Mouse (Mus musculus) cerebellum, adult 2 months (tissue): ENCODE results near the gene Tax1bp3. TPM values are rescaled to one million over a fixed set of nuclear protein-coding genes. Genes with fewer than 3 reads are reported as not detected.

Experiments used
- DNase-seq, 2 experiments: peaks; one replicate each; pipeline ENCODE4 v3.0.0; 2021
- H3K27ac ChIP-seq: fragments of 200-500 bp; 2 replicates; pipeline ENCODE4 v1.5.1; 2012; ENCODE audit warnings: low read length, control low read depth, inconsistent platforms; ENCODE audit not compliant: insufficient read depth
- H3K27me3 ChIP-seq: fragments of 200-500 bp; 2 replicates; pipeline ENCODE4 v1.6.1; 2012; ENCODE audit warnings: inconsistent platforms, mild to moderate bottlenecking, low read length, moderate library complexity; ENCODE audit not compliant: control insufficient read depth, insufficient read depth
- H3K4me1 ChIP-seq: fragments of 200-500 bp; 2 replicates; pipeline ENCODE4 v1.6.1; 2011; ENCODE audit warnings: low read length; ENCODE audit not compliant: control insufficient read depth, insufficient read depth
- H3K4me3 ChIP-seq: fragments of 200-500 bp; replicated peaks from 2 replicates; pipeline ENCODE3; 2011; ENCODE audit warnings: mild to moderate bottlenecking, low read depth, low read length, control low read depth; ENCODE audit not compliant: insufficient read depth
- CTCF ChIP-seq: fragments of 200-500 bp; IDR thresholded peaks from 2 replicates; pipeline ENCODE4 v1.5.1; 2011; ENCODE audit warnings: low read depth, mild to moderate bottlenecking, control low read depth, low read length, moderate library complexity, borderline replicate concordance; ENCODE audit not compliant: insufficient read depth
- POLR2A ChIP-seq: fragments of 200-500 bp; IDR thresholded peaks from 2 replicates; pipeline ENCODE4 v1.6.1; 2011; ENCODE audit warnings: low read length, control low read depth, borderline replicate concordance; ENCODE audit not compliant: insufficient read depth
- WGBS: fragments of 180-500 bp; shearing (Covaris S2); methylation state at CpG from one replicate; pipeline ENCODE4 v1.1.7; 2018; 5-methylcytosine and 5-hydroxymethylcytosine counted together
- polyA plus RNA-seq: library from polyadenylated mRNA; depleted of rRNA; stranded (reverse); fragments of >200 nt; gene quantifications from 2 replicates; pipeline ENCODE4 v1.2.3, GENCODE M21; 2012; rRNA removed

Tax1bp3 gene
- polyA plus RNA-seq, 1 experiment = 16.5 TPM

DNA sequence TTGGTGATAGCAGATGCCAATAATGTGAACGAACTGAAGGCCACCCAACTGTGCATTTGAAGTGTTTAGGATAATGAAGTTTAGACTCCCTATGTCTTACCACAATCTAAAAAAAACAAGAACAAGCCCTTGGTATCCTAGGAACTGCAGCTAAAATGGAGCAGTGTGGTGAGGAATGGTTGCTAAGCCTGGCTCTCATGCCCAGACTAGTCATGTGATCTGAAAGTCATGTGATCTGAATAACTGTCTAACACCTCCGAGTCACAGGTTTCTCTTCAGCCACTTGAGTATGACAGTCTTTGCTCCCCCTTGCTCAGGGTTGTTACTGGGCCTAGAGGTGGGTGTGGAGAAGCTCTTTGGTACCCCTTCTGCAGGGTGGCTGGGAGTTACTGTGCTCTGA lies 55.6 kb downstream of the Tax1bp3 start:
- H3K4me3 ChIP-seq = no peak overlapping the region
- no peak overlapping the region for H3K27ac ChIP-seq
- no peaks in the 10 kb centered on the region for H3K4me1 ChIP-seq
- DNase-seq = no peak
- H3K27me3 ChIP-seq = no peaks in the 10 kb centered on the region
- 34% methylated on average over 2 of the region's 2 CpGs for WGBS
- TF ChIP-seq POLR2A (no peak), CTCF (no peak)

Other genes with a start within 250 kb of the Tax1bp3 start
- 104 and 125 TPM in 2 replicates for gene Atp2a3, start 215.9 kb upstream of the Tax1bp3 start, polyA plus RNA-seq
- gene P2rx1, start 178.0 kb upstream of the Tax1bp3 start, polyA plus RNA-seq = 0.41 and 0.46 TPM in 2 replicates
- gene Camkk1, start 158.1 kb upstream of the Tax1bp3 start, polyA plus RNA-seq = 68.8 and 70.8 TPM in 2 replicates
- 6.4 and 6.5 TPM in 2 replicates for gene Ncbp3, start 129.3 kb upstream of the Tax1bp3 start, polyA plus RNA-seq
- 0.24 and 0.33 TPM in 2 replicates for gene Itgae, start 86.5 kb upstream of the Tax1bp3 start, polyA plus RNA-seq
- 0.05 and 0.10 TPM in 2 replicates for gene Haspin, start 38.8 kb upstream of the Tax1bp3 start, polyA plus RNA-seq
- 4.5 and 6.2 TPM in 2 replicates for gene P2rx5, start 16.7 kb upstream of the Tax1bp3 start, polyA plus RNA-seq
- gene Emc6, start within 50 bp of the Tax1bp3 start, polyA plus RNA-seq = 78.7 and 80.6 TPM in 2 replicates
- 26.6 and 26.9 TPM in 2 replicates for gene Ctns, start 22.0 kb downstream of the Tax1bp3 start, polyA plus RNA-seq
- gene Shpk, start 22.4 kb downstream of the Tax1bp3 start, polyA plus RNA-seq = 4.1 and 4.5 TPM in 2 replicates
- 0.16 and 0.33 TPM in 2 replicates for gene Trpv1, start 57.2 kb downstream of the Tax1bp3 start, polyA plus RNA-seq
- gene Trpv3, start 90.3 kb downstream of the Tax1bp3 start, polyA plus RNA-seq = 0.19 and 0.46 TPM in 2 replicates
- 44.8 and 57.9 TPM in 2 replicates for gene Aspa, start 152.5 kb downstream of the Tax1bp3 start, polyA plus RNA-seq
- gene Gm49340, start 152.7 kb downstream of the Tax1bp3 start, polyA plus RNA-seq = not detected in 2 replicates
- gene Spata22, start 152.7 kb downstream of the Tax1bp3 start, polyA plus RNA-seq = 0.08 and 0.22 TPM in 2 replicates
- not detected in 2 replicates for gene Olfr20, start 173.7 kb downstream of the Tax1bp3 start, polyA plus RNA-seq
- not detected in 2 replicates for gene Olfr376, start 194.2 kb downstream of the Tax1bp3 start, polyA plus RNA-seq
- not detected in 2 replicates for gene Olfr1, start 222.5 kb downstream of the Tax1bp3 start, polyA plus RNA-seq